Mouse (Mus musculus): ENCODE measurements at regions not wholly inside any gene's neighbourhood (a gene's known extent, or its start where the extent isn't known, plus 50 kb on each side); places are given as distances from the start of the nearest gene placed in this dataset.

GRCm38 (mm10) chr8:44828026-44828425 lies 107.2 kb upstream of the Fat1 start:
- DNase-seq (ENCODE audit: low spot score in 2 of 2), result no peak

- no peak for DNase-seq (ENCODE audit: low spot score in 2 of 2)
Measured at GRCm38 (mm10) chr8:44838431-44838830, 96.8 kb upstream of the Fat1 start.

- DNase-seq (ENCODE audit: low spot score in 2 of 2), result no peak
Measured at GRCm38 (mm10) chr8:44839504-44840209, 95.6 kb upstream of the Fat1 start.

GRCm38 (mm10) chr8:44840646-44841045 lies 94.6 kb upstream of the Fat1 start:
- no peak for DNase-seq (ENCODE audit: low spot score in 2 of 2)

GRCm38 (mm10) chr8:44844362-44844761 lies 90.9 kb upstream of the Fat1 start:
- no peak for DNase-seq (ENCODE audit: low spot score in 2 of 2)

- no peak for DNase-seq (ENCODE audit: low spot score in 2 of 2)
Measured at GRCm38 (mm10) chr8:44852223-44852622, 83.0 kb upstream of the Fat1 start.

GRCm38 (mm10) chr8:44855115-44855514 lies 80.1 kb upstream of the Fat1 start:
- DNase-seq (ENCODE audit: low spot score in 2 of 2), result no peak

- no peak for DNase-seq (ENCODE audit: low spot score in 2 of 2)
Measured at GRCm38 (mm10) chr8:44867202-44867601, 68.0 kb upstream of the Fat1 start.

GRCm38 (mm10) chr8:44867666-44868065 lies 67.6 kb upstream of the Fat1 start:
- DNase-seq (ENCODE audit: low spot score in 2 of 2), result no peak

GRCm38 (mm10) chr8:44877066-44877465 lies 58.2 kb upstream of the Fat1 start:
- no peak for DNase-seq (ENCODE audit: low spot score in 2 of 2)

- no peak for DNase-seq (ENCODE audit: low spot score in 2 of 2)
Measured at GRCm38 (mm10) chr8:44878208-44878607, 57.0 kb upstream of the Fat1 start.

- DNase-seq (ENCODE audit: low spot score in 2 of 2), result no peak
Measured at GRCm38 (mm10) chr8:44879186-44879585, 56.1 kb upstream of the Fat1 start.

GRCm38 (mm10) chr8:44884399-44885006 lies 50.7 kb upstream of the Fat1 start:
- no peak for DNase-seq (ENCODE audit: low spot score in 2 of 2)

Measured in left cerebral cortex, adult 9 months (tissue).